Mouse (Mus musculus) heart, adult 8-10 months (tissue): ENCODE data around the gene Ccnh. TPM values are rescaled to one million over a fixed set of nuclear protein-coding genes. Genes with fewer than 3 reads are reported as not detected.
"Not testable (repeated sequence)": the region's sequence is repeated elsewhere in the genome, so short reads cannot be mapped to it uniquely, and the experiment has no call there.

Source experiments
- DNase-seq: peaks from one replicate; pipeline ENCODE4 v3.0.0; 2022; ENCODE audit warnings: low spot score
- total RNA-seq, 4 experiments: library from RNA; stranded (reverse); gene quantifications; 2 replicates each; pipeline ENCODE4 v1.2.4; 2022

The Ccnh gene
- total RNA-seq = 10 to 100 TPM; 21.8 to 37.7 (median 27.1) TPM

DNA sequence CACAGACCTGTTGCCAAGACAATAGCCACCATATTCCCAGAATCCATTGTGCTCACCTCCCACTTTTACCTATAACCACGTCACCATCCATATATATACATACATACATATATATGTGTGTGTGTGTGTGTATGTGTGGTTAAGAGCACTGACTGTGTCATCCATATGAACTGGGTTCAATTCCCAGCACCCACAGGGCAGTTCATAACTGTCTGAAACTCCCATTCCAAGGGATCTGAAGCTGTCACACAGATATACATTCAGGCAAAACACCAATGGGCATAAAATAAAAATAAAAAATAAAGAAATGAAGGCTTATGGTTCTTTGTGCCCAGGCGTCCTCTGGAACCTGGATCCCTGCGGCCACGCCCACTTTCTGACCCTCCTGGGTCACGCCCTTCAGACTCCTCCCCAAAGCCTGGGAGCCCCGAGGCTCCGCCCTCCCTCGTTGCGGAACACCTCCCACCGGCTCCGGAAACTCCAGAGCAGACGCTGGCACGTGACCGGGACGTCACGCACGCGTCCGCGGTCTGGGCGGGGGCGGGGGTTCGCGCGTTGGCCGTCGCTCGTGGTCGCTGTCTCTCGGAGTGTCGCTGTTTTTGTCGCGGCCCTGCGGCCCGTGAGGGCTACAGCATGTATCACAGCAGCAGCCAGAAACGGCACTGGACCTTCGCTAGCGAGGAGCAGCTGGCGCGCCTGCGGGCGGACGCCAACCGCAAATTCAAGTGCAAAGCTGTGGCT lies at the start of gene Ccnh:
Gene Ccnh, plus strand, starts transcription at position 506 of the 741 bp plus-strand sequence.
- DNase-seq = peak; percentile 92

- not testable (repeated sequence) for DNase-seq
Observed at GRCm38 (mm10) chr13:85143361-85143760, 45.8 kb upstream of the Ccnh start.

- DNase-seq = no peak
Observed at GRCm38 (mm10) chr13:85146471-85146870, 42.7 kb upstream of the Ccnh start.

GRCm38 (mm10) chr13:85154746-85155145 lies 34.5 kb upstream of the Ccnh start:
- DNase-seq = no peak

- no peak for DNase-seq
Observed at GRCm38 (mm10) chr13:85159971-85160370, 29.2 kb upstream of the Ccnh start.

DNA sequence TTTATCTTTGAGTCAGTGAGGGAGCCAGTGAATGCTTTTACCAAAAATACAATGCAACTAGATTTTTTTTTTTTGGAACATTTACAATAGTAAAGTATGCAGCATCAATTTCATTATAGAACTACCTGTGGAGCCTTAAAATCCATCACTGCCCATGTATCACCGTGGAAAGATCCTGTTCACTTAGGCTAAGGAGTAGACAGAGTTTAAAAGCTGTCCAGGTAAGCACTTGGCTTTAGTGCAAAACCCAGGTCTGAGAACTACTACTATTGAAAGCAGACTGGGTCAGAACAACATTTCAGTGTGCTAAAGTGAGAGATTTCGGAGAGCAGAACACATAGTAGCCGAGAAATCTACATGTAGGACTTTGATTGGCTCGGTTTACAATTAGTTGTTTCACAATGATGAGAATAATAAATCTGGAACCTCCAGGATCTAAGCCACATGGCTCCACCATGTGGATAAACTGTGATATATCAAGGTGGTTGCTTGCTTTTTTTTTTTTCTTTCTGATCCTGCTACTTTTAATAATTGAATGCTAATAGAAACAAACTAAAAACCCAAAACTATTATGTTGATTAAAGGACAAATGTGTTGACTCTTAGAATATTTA lies 24.6 kb upstream of the Ccnh start:
- DNase-seq = no peak

DNA sequence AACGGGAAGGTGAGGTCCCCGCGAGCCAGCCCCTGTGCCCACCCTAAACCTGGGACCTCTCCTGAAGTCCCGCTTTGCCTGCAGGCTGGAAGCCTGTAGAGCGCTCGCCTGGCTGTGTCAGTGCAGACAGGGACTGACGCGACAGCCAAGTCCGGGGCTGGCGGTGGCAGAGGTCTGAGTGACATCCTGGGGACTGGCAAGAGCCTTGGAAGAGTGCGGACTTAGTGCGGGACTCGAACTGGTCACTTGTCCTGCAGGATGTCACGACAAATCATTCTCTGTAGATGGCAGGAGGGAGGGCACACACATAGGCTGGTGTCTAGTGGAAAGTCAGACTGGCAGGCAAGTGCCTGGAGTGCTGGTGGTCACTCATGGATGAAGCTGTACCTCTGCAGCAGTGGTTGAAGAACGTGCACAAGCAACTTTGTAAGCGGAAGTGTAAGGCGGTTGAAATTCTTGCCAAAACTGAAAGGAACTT lies 475 bp downstream of the Ccnh start:
- no peak for DNase-seq

- no peak for DNase-seq
Observed at GRCm38 (mm10) chr13:85191253-85191652, 2.0 kb downstream of the Ccnh start.

DNA sequence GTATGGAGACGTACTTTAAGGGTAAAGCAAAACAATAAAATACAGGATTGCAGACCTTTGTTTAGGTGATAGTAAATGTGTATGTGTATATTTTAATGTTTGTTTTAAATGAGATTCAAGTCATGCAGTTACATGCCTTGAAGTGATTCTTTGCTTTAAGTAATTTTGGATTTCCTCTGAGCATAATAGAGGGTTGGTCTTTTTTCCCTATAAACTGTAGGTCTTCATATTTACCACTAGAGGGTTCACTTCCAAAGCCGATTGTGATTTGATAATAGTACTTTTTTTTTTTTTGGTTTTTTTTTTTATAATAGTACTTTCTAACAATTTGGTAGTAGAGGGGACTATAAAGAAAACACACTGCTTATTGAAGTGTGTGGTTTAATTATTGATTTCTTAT lies 18.3 kb downstream of the Ccnh start:
- no peak for DNase-seq

- DNase-seq = no peak
Observed at GRCm38 (mm10) chr13:85208656-85209055, 19.4 kb downstream of the Ccnh start.

- DNase-seq = no peak
Observed at GRCm38 (mm10) chr13:85210353-85210752, 21.1 kb downstream of the Ccnh start.

DNA sequence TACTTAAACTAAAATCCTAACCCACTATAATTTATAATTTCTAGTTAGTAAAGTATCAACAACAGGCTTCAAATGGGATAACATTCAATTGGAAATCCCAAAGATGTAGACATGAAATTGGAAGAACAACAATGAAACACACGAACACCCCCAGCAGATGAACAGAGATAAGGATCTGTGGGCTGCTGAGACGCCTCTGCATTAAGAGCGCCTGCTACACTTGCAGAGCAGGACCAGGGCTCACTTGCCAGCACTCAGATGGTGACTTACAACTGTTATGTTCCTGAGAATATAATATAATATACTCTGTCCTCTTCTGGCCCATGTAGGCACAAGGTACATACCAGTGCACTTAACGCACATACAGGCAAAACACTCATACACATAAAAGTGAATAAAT lies 29.4 kb downstream of the Ccnh start:
- no peak for DNase-seq

- no peak for DNase-seq
Observed at GRCm38 (mm10) chr13:85238760-85239159, 49.6 kb downstream of the Ccnh start.

Other genes starting within 250 kb of the Ccnh start
- 10 to 100 TPM; 21.7 to 28.2 (median 26.4) TPM for gene Rasa1, start 99.7 kb downstream of the Ccnh start, total RNA-seq